Mouse (Mus musculus) mouse embryonic stem cell (cell line): ENCODE data around the gene Bbc3.
"Not testable (repeated sequence)": the region's sequence is repeated elsewhere in the genome, so short reads cannot be mapped to it uniquely, and the experiment has no call there.

Experiments used
- in situ Hi-C, 2 experiments: fragments of 300-500 bp; cut with MboI; formaldehyde crosslinking; loops; 1 replicate in 1 of 2; 3 replicates in 1 of 2; pipeline ENCODE4 v1.14.3; 2019 to 2020; ENCODE audit warnings: low sequenced_read_pairs in 2 of 2, low pct_unique_long_range_greater_than_20kb in 1 of 2, mixed read lengths in 1 of 2; ENCODE audit not compliant: unreplicated experiment in 1 of 2

Bbc3 gene

GRCm38 (mm10) chr7:16286026-16286961 lies 21.9 kb upstream of the Bbc3 start, which contains the start of gene Ccdc9:
Ccdc9 (minus strand) TSS chr7:16286795.
- in situ Hi-C loops, result no loop called here

GRCm38 (mm10) chr7:16287016-16287415 lies 21.2 kb upstream of the Bbc3 start:
- in situ Hi-C loops, result no loop called here

- in situ Hi-C loops, result no loop called here
Measured at GRCm38 (mm10) chr7:16287791-16288190, 20.4 kb upstream of the Bbc3 start.

- in situ Hi-C loops, result no loop called here
Measured at GRCm38 (mm10) chr7:16294346-16294745, 13.8 kb upstream of the Bbc3 start.

- in situ Hi-C loops, result no loop called here
Measured at GRCm38 (mm10) chr7:16294837-16295236, 13.4 kb upstream of the Bbc3 start.

GRCm38 (mm10) chr7:16295321-16295900 lies 12.8 kb upstream of the Bbc3 start:
- in situ Hi-C loops, result no loop called here

- in situ Hi-C loops, result no loop called here
Measured at GRCm38 (mm10) chr7:16296146-16296545, 12.0 kb upstream of the Bbc3 start.

GRCm38 (mm10) chr7:16296766-16297390 lies 11.3 kb upstream of the Bbc3 start:
- in situ Hi-C loops, result no loop called here

- in situ Hi-C loops, result no loop called here
Measured at GRCm38 (mm10) chr7:16297616-16298015, 10.6 kb upstream of the Bbc3 start.

- in situ Hi-C loops, result no loop called here
Measured at GRCm38 (mm10) chr7:16298927-16299326, 9.3 kb upstream of the Bbc3 start.

- in situ Hi-C loops, result no loop called here
Measured at GRCm38 (mm10) chr7:16299419-16300035, 8.7 kb upstream of the Bbc3 start.

- in situ Hi-C loops, result not testable (repeated sequence)
Measured at GRCm38 (mm10) chr7:16307141-16307540, 1.1 kb upstream of the Bbc3 start.

- in situ Hi-C loops, result no loop called here
Measured at GRCm38 (mm10) chr7:16308555-16309317, 543 bp downstream of the Bbc3 start.

- in situ Hi-C loops, result no loop called here
Measured at GRCm38 (mm10) chr7:16309318-16310019, 1.3 kb downstream of the Bbc3 start.

GRCm38 (mm10) chr7:16310020-16310520 lies 1.9 kb downstream of the Bbc3 start:
- in situ Hi-C loops, result no loop called here

- in situ Hi-C loops, result no loop called here
Measured at GRCm38 (mm10) chr7:16310521-16311452, 2.6 kb downstream of the Bbc3 start.
